Mouse (Mus musculus) stomach, embryonic 16.5 days (tissue): ENCODE results near the gene Bcas3. TPM values are rescaled to one million over a fixed set of nuclear protein-coding genes. Genes with fewer than 3 reads are reported as not detected.
A peak's percentile ranks its signal among the peaks of the same experiment; 100 is the strongest.

Source experiments
- ATAC-seq: fragments of 200-750 bp; cut with Nextera tagmentation; 2 replicates; pipeline ENCODE4 v1.8.0; 2017; ENCODE audit warnings: moderate number of reproducible peaks, moderate TSS enrichment; ENCODE audit not compliant: insufficient read depth, low FRiP score
- H3K27ac ChIP-seq: fragments of 300-500 bp; sonication (generic); 2 replicates; pipeline ENCODE4 v1.5.1; 2014; ENCODE audit warnings: low read length
- H3K27me3 ChIP-seq: fragments of 300-500 bp; sonication (generic); 2 replicates; pipeline ENCODE4 v1.6.1; 2014; ENCODE audit warnings: low read length, control low read depth, mixed read lengths; ENCODE audit not compliant: control insufficient read depth, insufficient read depth
- H3K36me3 ChIP-seq: fragments of 300-500 bp; sonication (generic); 2 replicates; pipeline ENCODE4 v1.6.1; 2014; ENCODE audit warnings: low read length; ENCODE audit not compliant: control insufficient read depth, insufficient read depth
- H3K4me1 ChIP-seq: fragments of 300-500 bp; sonication (generic); 2 replicates; pipeline ENCODE4 v1.6.1; 2014; ENCODE audit warnings: low read length, control low read depth, mixed read lengths; ENCODE audit not compliant: control insufficient read depth, insufficient read depth
- H3K4me2 ChIP-seq: fragments of 300-500 bp; sonication (generic); 2 replicates; pipeline ENCODE4 v1.6.1; 2014; ENCODE audit warnings: low read depth, low read length, mixed read lengths
- H3K4me3 ChIP-seq: fragments of 300-500 bp; sonication (generic); replicated peaks from 2 replicates; pipeline ENCODE4 v1.5.1; 2014; ENCODE audit warnings: mild to moderate bottlenecking, low read length
- H3K9ac ChIP-seq: fragments of 300-500 bp; sonication (generic); 2 replicates; pipeline ENCODE4 v1.6.1; 2014; ENCODE audit warnings: low read length
- H3K9me3 ChIP-seq: fragments of 300-500 bp; sonication (generic); replicated peaks from 2 replicates; pipeline ENCODE4 v1.6.1; 2016; ENCODE audit warnings: low read length, control low read depth; ENCODE audit not compliant: control insufficient read depth
- WGBS: fragments of 180-500 bp; shearing (Covaris S2); extraction: QIAGEN DNeasy Blood & Tissue Kit; methylation state at CpG from one replicate; pipeline ENCODE4 v1.1.7; 2014; 5-methylcytosine and 5-hydroxymethylcytosine counted together
- polyA plus RNA-seq: library from polyadenylated mRNA; unstranded; fragments of >200 nt; fragmentation: Nextera tagmentation; extraction: Ambion mirVana; gene quantifications from 2 replicates; pipeline ENCODE4 v1.2.1, GENCODE M21; 2015

The Bcas3 gene
- polyA plus RNA-seq, 1 experiment from 2014 or later, result 21.2 TPM

GRCm38 (mm10) chr11:85687816-85688439 lies 335.0 kb downstream of the Bcas3 start:
- no peaks in the 10 kb centered on the region for H3K9me3 ChIP-seq
- H3K4me2 ChIP-seq, result no peak overlapping the region
- no peaks in the 10 kb centered on the region for H3K36me3 ChIP-seq
- peaks cover 4% of the 10 kb centered on the region for H3K4me1 ChIP-seq
- 40% methylated on average over 8 of the region's 8 CpGs for WGBS
- H3K27me3 ChIP-seq, result no peaks in the 10 kb centered on the region
- no peak for ATAC-seq
- no peak overlapping the region for H3K4me3 ChIP-seq
- H3K27ac ChIP-seq, result no peak overlapping the region
- no peak overlapping the region for H3K9ac ChIP-seq

- ATAC-seq, result no peak
- no peak overlapping the region for H3K4me3 ChIP-seq
- H3K4me1 ChIP-seq, result peaks cover 6% of the 10 kb centered on the region
- 75% methylated on average over 6 of the region's 6 CpGs for WGBS
- H3K27ac ChIP-seq, result no peak overlapping the region
- no peaks in the 10 kb centered on the region for H3K36me3 ChIP-seq
- no peak overlapping the region for H3K9ac ChIP-seq
- H3K9me3 ChIP-seq, result no peaks in the 10 kb centered on the region
- no peak overlapping the region for H3K4me2 ChIP-seq
- no peaks in the 10 kb centered on the region for H3K27me3 ChIP-seq
Measured at GRCm38 (mm10) chr11:85688440-85688838, 335.5 kb downstream of the Bcas3 start.

GRCm38 (mm10) chr11:85689226-85689625 lies 336.3 kb downstream of the Bcas3 start:
- 82% methylated on average over 5 of the region's 5 CpGs for WGBS
- Histone ChIP-seq H3K36me3 (no peaks in the 10 kb centered on the region), H3K9me3 (no peaks in the 10 kb centered on the region), H3K27me3 (no peaks in the 10 kb centered on the region), H3K9ac (no peak overlapping the region), H3K4me2 (no peak overlapping the region), H3K4me1 (peaks cover 6% of the 10 kb centered on the region), H3K27ac (no peak overlapping the region), H3K4me3 (no peak overlapping the region)
- ATAC-seq, result no peak

- Histone ChIP-seq H3K4me1 (peaks cover 12% of the 10 kb centered on the region), H3K4me3 (no peak overlapping the region), H3K27me3 (no peaks in the 10 kb centered on the region), H3K9me3 (no peaks in the 10 kb centered on the region), H3K9ac (no peak overlapping the region), H3K36me3 (no peaks in the 10 kb centered on the region), H3K27ac (no peak overlapping the region), H3K4me2 (no peak overlapping the region)
- no peak for ATAC-seq
- WGBS, result 47% methylated on average over 5 of the region's 5 CpGs
Measured at GRCm38 (mm10) chr11:85691285-85691684, 338.3 kb downstream of the Bcas3 start.

GRCm38 (mm10) chr11:85695614-85696263 lies 342.8 kb downstream of the Bcas3 start:
- no peaks in the 10 kb centered on the region for H3K27me3 ChIP-seq
- peak overlapping the region; percentile 32 for H3K4me2 ChIP-seq
- H3K9me3 ChIP-seq, result no peaks in the 10 kb centered on the region
- H3K27ac ChIP-seq, result peak overlapping the region; percentile 79
- peaks cover 29% of the 10 kb centered on the region for H3K4me1 ChIP-seq
- H3K36me3 ChIP-seq, result no peaks in the 10 kb centered on the region
- H3K9ac ChIP-seq, result no peak overlapping the region; the same call in 1 of the 2 replicates
- peak; percentile 61; the same call in 1 of the 2 replicates for ATAC-seq
- WGBS, result 37% methylated on average over 16 of the region's 16 CpGs
- no peak overlapping the region for H3K4me3 ChIP-seq

GRCm38 (mm10) chr11:85696491-85697398 lies 343.8 kb downstream of the Bcas3 start:
- WGBS, result 34% methylated on average over 14 of the region's 14 CpGs
- peak overlapping the region; percentile 79 for H3K27ac ChIP-seq
- H3K9me3 ChIP-seq, result no peaks in the 10 kb centered on the region
- H3K4me2 ChIP-seq, result peak overlapping the region; percentile 32; the same call in 1 of the 2 replicates
- no peaks in the 10 kb centered on the region for H3K36me3 ChIP-seq
- H3K9ac ChIP-seq, result no peak overlapping the region
- H3K4me3 ChIP-seq, result no peak overlapping the region
- peaks cover 29% of the 10 kb centered on the region for H3K4me1 ChIP-seq
- H3K27me3 ChIP-seq, result no peaks in the 10 kb centered on the region
- ATAC-seq, result peak; percentile 72

- ATAC-seq, result no peak
- Histone ChIP-seq H3K36me3 (no peaks in the 10 kb centered on the region), H3K4me1 (peaks cover 28% of the 10 kb centered on the region), H3K27ac (peak overlapping the region; percentile 79; the same call in 1 of the 2 replicates), H3K27me3 (no peaks in the 10 kb centered on the region), H3K4me2 (no peak overlapping the region), H3K9ac (no peak overlapping the region), H3K9me3 (no peaks in the 10 kb centered on the region), H3K4me3 (no peak overlapping the region)
- WGBS, result 71% methylated on average over 4 of the region's 4 CpGs
Measured at GRCm38 (mm10) chr11:85697468-85697867, 344.5 kb downstream of the Bcas3 start.

GRCm38 (mm10) chr11:85698242-85698641 lies 345.3 kb downstream of the Bcas3 start:
- H3K27ac ChIP-seq, result no peak overlapping the region
- no peak overlapping the region for H3K9ac ChIP-seq
- no peak for ATAC-seq
- peaks cover 23% of the 10 kb centered on the region for H3K4me1 ChIP-seq
- H3K4me3 ChIP-seq, result no peak overlapping the region
- no peaks in the 10 kb centered on the region for H3K27me3 ChIP-seq
- H3K36me3 ChIP-seq, result no peaks in the 10 kb centered on the region
- no peaks in the 10 kb centered on the region for H3K9me3 ChIP-seq
- WGBS, result 81% methylated on average over 11 of the region's 11 CpGs
- H3K4me2 ChIP-seq, result no peak overlapping the region
